Mouse (Mus musculus): ENCODE measurements at regions not wholly inside any gene's neighbourhood (a gene's known extent, or its start where the extent isn't known, plus 50 kb on each side); places are given as distances from the start of the nearest gene placed in this dataset.
A peak's percentile ranks its signal among the peaks of the same experiment; 100 is the strongest.

DNA sequence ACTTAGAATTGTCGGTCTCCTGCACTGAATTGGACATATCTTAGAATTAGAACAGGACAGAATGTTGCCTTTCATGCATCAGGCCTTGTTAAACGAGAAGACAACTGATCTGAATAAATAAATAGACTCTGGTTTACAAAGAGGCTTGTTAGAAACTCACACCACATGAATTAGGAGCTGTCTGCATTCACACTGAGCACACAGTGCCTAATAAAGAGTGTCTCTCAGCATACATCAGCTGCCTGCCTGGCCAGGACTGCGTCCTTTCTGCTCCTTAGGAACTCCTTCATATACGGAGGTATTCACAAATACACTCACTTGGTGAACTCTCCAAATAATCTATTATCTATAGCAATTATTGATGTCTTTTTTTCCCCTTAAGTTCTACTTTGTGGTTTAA is 96.9 kb upstream of the Sgk1 start:
- no peaks in the 10 kb centered on the region for H3K27me3 ChIP-seq (ENCODE audit: control insufficient read depth, insufficient read depth, insufficient read length)
- no peaks in the 10 kb centered on the region for H3K79me2 ChIP-seq (ENCODE audit: control insufficient read depth, insufficient read depth)
- no peak for TF ChIP-seq E2F4 (IDR thresholded peaks at IDR 0.05; ENCODE audit: insufficient read depth)
- no peak for TF ChIP-seq MYOG (IDR thresholded peaks at IDR 0.05; ENCODE audit: control insufficient read depth in 1 of 3, insufficient read depth in 1 of 3, insufficient read length in 2 of 3, low read depth in 2 of 3)
- TF ChIP-seq TCF12 (IDR thresholded peaks at IDR 0.05; ENCODE audit: insufficient read depth, poor library complexity, severe bottlenecking), result no peak
- no peak for TF ChIP-seq MAX (IDR thresholded peaks at IDR 0.05; ENCODE audit: low read depth)
- no peak for TF ChIP-seq USF1 (IDR thresholded peaks at IDR 0.05; ENCODE audit: low read depth)
- TF ChIP-seq POLR2AphosphoS2 (IDR thresholded peaks at IDR 0.05; ENCODE audit: insufficient read length, low read depth), result no peak
- no peak for TF ChIP-seq POLR2A (IDR thresholded peaks at IDR 0.05; ENCODE audit: insufficient read length, low read depth)
- no peak for TF ChIP-seq MYOD1 (IDR thresholded peaks at IDR 0.05; ENCODE audit: control insufficient read depth in 1 of 3, insufficient read length in 2 of 3, low read depth in 2 of 3)
- no peak for TF ChIP-seq TCF3 (IDR thresholded peaks at IDR 0.05; ENCODE audit: insufficient read length, low read depth)
- no peak for TF ChIP-seq REST (IDR thresholded peaks at IDR 0.05; ENCODE audit: insufficient read depth, insufficient read length)
- no peak for TF ChIP-seq SRF (IDR thresholded peaks at IDR 0.05; ENCODE audit: control insufficient read depth, insufficient read length, low read depth)
- no peak for TF ChIP-seq CEBPB (IDR thresholded peaks at IDR 0.05; ENCODE audit: insufficient read depth, poor library complexity, severe bottlenecking)
- no peak overlapping the region for H3ac ChIP-seq (ENCODE audit: control insufficient read depth, insufficient read length)
- no peak overlapping the region for H3K4me2 ChIP-seq (ENCODE audit: low read depth)
- H3K36me3 ChIP-seq (ENCODE audit: control insufficient read depth, insufficient read depth), result no peaks in the 10 kb centered on the region
- H3K4me3 ChIP-seq, result no peak overlapping the region

DNA sequence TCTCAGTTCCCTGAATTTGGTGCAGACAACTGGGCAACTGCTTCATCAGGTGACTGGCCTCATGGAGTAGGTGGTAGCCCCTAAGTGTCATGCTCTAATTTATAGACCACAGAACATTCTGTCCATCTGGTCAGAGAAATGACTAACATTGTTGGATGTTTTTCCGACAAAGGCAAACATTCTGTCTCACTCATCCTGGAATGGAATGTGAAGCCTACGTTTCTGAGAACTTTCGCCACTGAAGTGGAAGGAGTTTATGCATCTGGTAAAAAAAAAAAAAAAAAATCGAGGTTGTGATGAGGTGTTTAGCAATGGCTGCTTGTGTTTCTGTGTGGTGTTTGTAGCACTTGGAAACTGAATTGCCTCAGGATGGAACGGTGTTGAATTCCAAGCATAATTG is 96.2 kb upstream of the Sgk1 start:
- H3K79me2 ChIP-seq (ENCODE audit: control insufficient read depth, insufficient read depth), result no peaks in the 10 kb centered on the region
- TF ChIP-seq USF1 (IDR thresholded peaks at IDR 0.05; ENCODE audit: low read depth) (peak; percentile 20), POLR2A (IDR thresholded peaks at IDR 0.05; ENCODE audit: insufficient read length, low read depth) (no peak)
- no peak overlapping the region for H3K4me3 ChIP-seq
- H3ac ChIP-seq (ENCODE audit: control insufficient read depth, insufficient read length), result no peak overlapping the region
- no peaks in the 10 kb centered on the region for H3K27me3 ChIP-seq (ENCODE audit: control insufficient read depth, insufficient read depth, insufficient read length)
- no peaks in the 10 kb centered on the region for H3K36me3 ChIP-seq (ENCODE audit: control insufficient read depth, insufficient read depth)
- peak overlapping the region; percentile 22 for H3K4me2 ChIP-seq (ENCODE audit: low read depth)

DNA sequence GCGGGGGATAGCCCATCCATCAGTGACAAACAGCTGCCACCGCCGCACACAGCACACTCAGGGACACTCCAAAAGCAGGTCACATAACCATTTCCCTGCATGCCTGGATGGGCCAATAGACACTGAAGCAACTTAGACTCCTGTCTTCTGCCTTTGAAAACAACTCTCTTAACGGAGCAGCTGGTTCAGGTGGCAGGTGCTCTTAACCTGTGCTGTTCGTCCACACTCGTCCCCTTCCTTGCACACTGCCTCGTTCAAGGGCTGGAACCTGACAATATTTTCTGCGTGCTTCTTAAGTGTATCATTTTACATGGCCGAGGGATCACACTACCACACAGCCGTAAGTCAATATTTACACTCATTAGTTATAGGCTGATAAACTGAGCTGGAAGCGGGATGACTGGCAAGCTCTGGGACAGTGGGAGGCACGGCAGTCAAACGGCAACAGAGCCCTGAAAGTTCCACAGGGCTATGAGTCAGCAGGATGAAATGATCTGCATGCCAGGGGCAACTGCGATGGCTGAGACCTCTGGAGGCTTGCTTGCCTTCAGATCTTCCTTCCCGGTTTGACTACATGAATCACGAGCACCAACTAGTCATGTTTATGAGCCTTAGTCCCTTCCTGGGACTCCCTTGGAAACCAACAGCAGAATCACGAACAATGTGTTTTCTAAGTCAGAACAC is 92.0 kb upstream of the Sgk1 start:
- Histone ChIP-seq H3K36me3 (ENCODE audit: control insufficient read depth, insufficient read depth) (no peaks in the 10 kb centered on the region), H3K79me2 (ENCODE audit: control insufficient read depth, insufficient read depth) (no peaks in the 10 kb centered on the region), H3K4me2 (ENCODE audit: low read depth) (peak overlapping the region; percentile 94), H3ac (ENCODE audit: control insufficient read depth, insufficient read length) (no peak overlapping the region), H3K4me3 (no peak overlapping the region), H3K27me3 (ENCODE audit: control insufficient read depth, insufficient read depth, insufficient read length) (no peaks in the 10 kb centered on the region)
- TF ChIP-seq USF1 (IDR thresholded peaks at IDR 0.05; ENCODE audit: low read depth) (no peak), REST (IDR thresholded peaks at IDR 0.05; ENCODE audit: insufficient read depth, insufficient read length) (no peak), SRF (IDR thresholded peaks at IDR 0.05; ENCODE audit: control insufficient read depth, insufficient read length, low read depth) (no peak), MYOG (IDR thresholded peaks at IDR 0.05; ENCODE audit: control insufficient read depth in 1 of 3, insufficient read depth in 1 of 3, insufficient read length in 2 of 3, low read depth in 2 of 3) (peak in 1 of 3 experiments; percentile 71), MYOD1 (IDR thresholded peaks at IDR 0.05; ENCODE audit: control insufficient read depth in 1 of 3, insufficient read length in 2 of 3, low read depth in 2 of 3) (peak in 2 of 3 experiments; percentile 4 to 50)

DNA sequence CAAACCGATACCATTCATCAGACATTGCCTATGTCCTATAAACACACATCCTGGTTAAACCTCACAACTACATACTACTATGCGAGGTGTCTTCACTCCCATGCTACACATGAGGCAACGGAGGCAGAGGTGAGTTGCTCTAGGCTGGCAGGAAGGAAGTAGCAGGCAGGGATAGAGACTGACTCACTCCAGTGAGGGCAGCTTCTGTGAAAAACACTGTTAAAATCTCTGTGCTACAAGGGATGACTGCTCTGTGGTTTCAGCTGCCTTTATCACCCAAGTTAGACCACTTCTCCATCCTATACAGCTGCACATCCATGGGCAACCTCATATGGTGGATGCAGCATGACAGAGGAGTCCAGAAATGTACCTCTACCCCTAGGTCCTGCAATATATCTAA is 91.0 kb upstream of the Sgk1 start:
- Histone ChIP-seq H3K36me3 (ENCODE audit: control insufficient read depth, insufficient read depth) (no peaks in the 10 kb centered on the region), H3ac (ENCODE audit: control insufficient read depth, insufficient read length) (no peak overlapping the region), H3K4me2 (ENCODE audit: low read depth) (peak overlapping the region; percentile 94), H3K4me3 (no peak overlapping the region), H3K79me2 (ENCODE audit: control insufficient read depth, insufficient read depth) (no peaks in the 10 kb centered on the region), H3K27me3 (ENCODE audit: control insufficient read depth, insufficient read depth, insufficient read length) (no peaks in the 10 kb centered on the region)
- no peak for TF ChIP-seq E2F4 (IDR thresholded peaks at IDR 0.05; ENCODE audit: insufficient read depth)
- TF ChIP-seq TCF3 (IDR thresholded peaks at IDR 0.05; ENCODE audit: insufficient read length, low read depth), result no peak

DNA sequence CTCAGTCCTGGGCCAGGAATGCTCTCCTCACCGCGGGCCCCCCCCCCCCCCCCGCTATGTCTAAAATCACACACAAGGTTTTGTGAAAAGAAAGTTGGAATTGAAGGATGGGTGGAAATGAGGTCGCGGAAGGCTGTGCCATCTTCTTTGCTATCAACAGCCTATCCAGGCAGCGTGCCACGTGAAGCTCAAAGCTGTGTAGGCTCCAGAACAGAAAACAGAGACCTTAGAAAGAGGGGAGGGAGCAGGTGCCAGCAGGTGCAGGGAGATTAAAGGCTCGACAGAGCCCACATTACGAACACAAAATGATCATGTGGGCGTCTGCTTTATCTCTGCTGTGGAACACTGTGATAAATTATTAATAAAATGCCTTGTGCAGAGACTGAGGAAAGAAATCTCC is 89.6 kb upstream of the Sgk1 start:
- H3ac ChIP-seq (ENCODE audit: control insufficient read depth, insufficient read length), result no peak overlapping the region
- no peaks in the 10 kb centered on the region for H3K36me3 ChIP-seq (ENCODE audit: control insufficient read depth, insufficient read depth)
- TF ChIP-seq USF1 (IDR thresholded peaks at IDR 0.05; ENCODE audit: low read depth), result no peak
- no peak for TF ChIP-seq TCF3 (IDR thresholded peaks at IDR 0.05; ENCODE audit: insufficient read length, low read depth)
- no peak for TF ChIP-seq TCF12 (IDR thresholded peaks at IDR 0.05; ENCODE audit: insufficient read depth, poor library complexity, severe bottlenecking)
- no peak for TF ChIP-seq POLR2AphosphoS2 (IDR thresholded peaks at IDR 0.05; ENCODE audit: insufficient read length, low read depth)
- no peak for TF ChIP-seq MAX (IDR thresholded peaks at IDR 0.05; ENCODE audit: low read depth)
- no peaks in the 10 kb centered on the region for H3K27me3 ChIP-seq (ENCODE audit: control insufficient read depth, insufficient read depth, insufficient read length)
- H3K4me2 ChIP-seq (ENCODE audit: low read depth), result no peak overlapping the region
- H3K4me3 ChIP-seq, result no peak overlapping the region
- no peaks in the 10 kb centered on the region for H3K79me2 ChIP-seq (ENCODE audit: control insufficient read depth, insufficient read depth)

DNA sequence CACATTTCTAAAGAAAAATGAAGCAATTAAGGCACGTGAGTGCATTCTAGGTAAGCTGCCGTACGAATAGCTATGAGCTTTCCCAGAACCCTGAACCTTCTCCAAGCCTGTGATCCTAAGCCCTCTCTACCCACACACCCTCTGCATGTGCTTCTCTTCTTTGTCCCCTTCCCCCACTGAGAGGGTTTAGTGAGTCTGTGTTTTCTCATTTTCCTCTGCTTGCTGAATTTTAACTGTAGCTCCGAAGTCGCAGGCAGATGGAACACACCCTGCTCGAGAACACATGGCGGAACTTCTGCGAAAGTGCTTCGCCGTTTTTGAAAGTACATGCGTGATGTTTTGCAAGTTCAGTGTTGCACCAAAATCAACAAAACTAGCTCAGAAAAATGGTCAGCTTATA is 88.3 kb upstream of the Sgk1 start:
- Histone ChIP-seq H3K27me3 (ENCODE audit: control insufficient read depth, insufficient read depth, insufficient read length) (no peaks in the 10 kb centered on the region), H3K36me3 (ENCODE audit: control insufficient read depth, insufficient read depth) (no peaks in the 10 kb centered on the region), H3K79me2 (ENCODE audit: control insufficient read depth, insufficient read depth) (no peaks in the 10 kb centered on the region), H3ac (ENCODE audit: control insufficient read depth, insufficient read length) (no peak overlapping the region), H3K4me2 (ENCODE audit: low read depth) (no peak overlapping the region), H3K4me3 (no peak overlapping the region)
- no peak for TF ChIP-seq TCF3 (IDR thresholded peaks at IDR 0.05; ENCODE audit: insufficient read length, low read depth)
- no peak for TF ChIP-seq CEBPB (IDR thresholded peaks at IDR 0.05; ENCODE audit: insufficient read depth, poor library complexity, severe bottlenecking)
- no peak for TF ChIP-seq MYOG (IDR thresholded peaks at IDR 0.05; ENCODE audit: control insufficient read depth in 1 of 3, insufficient read depth in 1 of 3, insufficient read length in 2 of 3, low read depth in 2 of 3)
- TF ChIP-seq USF1 (IDR thresholded peaks at IDR 0.05; ENCODE audit: low read depth), result no peak
- no peak for TF ChIP-seq MAX (IDR thresholded peaks at IDR 0.05; ENCODE audit: low read depth)
- no peak for TF ChIP-seq SRF (IDR thresholded peaks at IDR 0.05; ENCODE audit: control insufficient read depth, insufficient read length, low read depth)
- TF ChIP-seq TCF12 (IDR thresholded peaks at IDR 0.05; ENCODE audit: insufficient read depth, poor library complexity, severe bottlenecking), result no peak
- no peak for TF ChIP-seq E2F4 (IDR thresholded peaks at IDR 0.05; ENCODE audit: insufficient read depth)
- no peak for TF ChIP-seq MYOD1 (IDR thresholded peaks at IDR 0.05; ENCODE audit: control insufficient read depth in 1 of 3, insufficient read length in 2 of 3, low read depth in 2 of 3)
- TF ChIP-seq POLR2AphosphoS2 (IDR thresholded peaks at IDR 0.05; ENCODE audit: insufficient read length, low read depth), result no peak
- no peak for TF ChIP-seq REST (IDR thresholded peaks at IDR 0.05; ENCODE audit: insufficient read depth, insufficient read length)
- TF ChIP-seq POLR2A (IDR thresholded peaks at IDR 0.05; ENCODE audit: insufficient read length, low read depth), result no peak
